Mouse (Mus musculus) regulatory T cell (primary cell): ENCODE measurements at regions not wholly inside any gene's neighbourhood (a gene's known extent, or its start where the extent isn't known, plus 50 kb on each side); places are given as distances from the start of the nearest gene placed in this dataset.

Experiments used
- in situ Hi-C: fragments of 300-600 bp; cut with MboI, MseI; formaldehyde crosslinking; loops from one replicate; pipeline ENCODE4 v1.15.1; 2025; ENCODE audit warnings: high pct_unique_total_duplicates

- in situ Hi-C loops = loop anchor here (10.0 kb wide), 1 partner anchor 1228 kb away; no protein-coding TSS in a partner anchor
Measured at GRCm38 (mm10) chr17:68057264-68057663, 53.3 kb upstream of the Arhgap28 start.

GRCm38 (mm10) chr17:68060455-68060854, 56.5 kb upstream of the Arhgap28 start:
- in situ Hi-C loops = no loop called here

- in situ Hi-C loops = no loop called here
Measured at GRCm38 (mm10) chr17:68065751-68066150, 61.8 kb upstream of the Arhgap28 start.

GRCm38 (mm10) chr17:68066204-68066603, 62.3 kb upstream of the Arhgap28 start:
- in situ Hi-C loops = no loop called here

- in situ Hi-C loops = no loop called here
Measured at GRCm38 (mm10) chr17:68069008-68069407, 65.1 kb upstream of the Arhgap28 start.

GRCm38 (mm10) chr17:68069484-68069883, 65.6 kb upstream of the Arhgap28 start:
- in situ Hi-C loops = no loop called here

- in situ Hi-C loops = no loop called here
Measured at GRCm38 (mm10) chr17:68071472-68071871, 67.6 kb upstream of the Arhgap28 start.

- in situ Hi-C loops = no loop called here
Measured at GRCm38 (mm10) chr17:68075712-68076111, 71.8 kb upstream of the Arhgap28 start.

GRCm38 (mm10) chr17:68078709-68079108, 74.8 kb upstream of the Arhgap28 start:
- in situ Hi-C loops = no loop called here

GRCm38 (mm10) chr17:68084446-68084845, 80.5 kb upstream of the Arhgap28 start:
- in situ Hi-C loops = no loop called here

GRCm38 (mm10) chr17:68087149-68087548, 83.2 kb upstream of the Arhgap28 start:
- in situ Hi-C loops = no loop called here

GRCm38 (mm10) chr17:68089179-68089578, 85.3 kb upstream of the Arhgap28 start:
- in situ Hi-C loops = no loop called here

GRCm38 (mm10) chr17:68089830-68090229, 85.9 kb upstream of the Arhgap28 start:
- in situ Hi-C loops = no loop called here

GRCm38 (mm10) chr17:68096982-68097381, 93.1 kb upstream of the Arhgap28 start:
- in situ Hi-C loops = no loop called here

- in situ Hi-C loops = no loop called here
Measured at GRCm38 (mm10) chr17:68097436-68097835, 93.5 kb upstream of the Arhgap28 start.

- in situ Hi-C loops = no loop called here
Measured at GRCm38 (mm10) chr17:68100093-68100492, 96.2 kb upstream of the Arhgap28 start.

- in situ Hi-C loops = no loop called here
Measured at GRCm38 (mm10) chr17:68103346-68103745, 99.4 kb upstream of the Arhgap28 start.

- in situ Hi-C loops = no loop called here
Measured at GRCm38 (mm10) chr17:68106366-68106765, 102.4 kb upstream of the Arhgap28 start.

GRCm38 (mm10) chr17:68107875-68108274, 104.0 kb upstream of the Arhgap28 start:
- in situ Hi-C loops = no loop called here

- in situ Hi-C loops = no loop called here
Measured at GRCm38 (mm10) chr17:68111834-68112473, 108.0 kb upstream of the Arhgap28 start.

GRCm38 (mm10) chr17:68112763-68113330, 108.9 kb upstream of the Arhgap28 start:
- in situ Hi-C loops = no loop called here

- in situ Hi-C loops = no loop called here
Measured at GRCm38 (mm10) chr17:68115599-68115998, 111.7 kb upstream of the Arhgap28 start.

- in situ Hi-C loops = no loop called here
Measured at GRCm38 (mm10) chr17:68119055-68119698, 115.3 kb upstream of the Arhgap28 start.
